Mouse (Mus musculus) lung, adult 2 months (tissue): ENCODE measurements at regions not wholly inside any gene's neighbourhood (a gene's known extent, or its start where the extent isn't known, plus 50 kb on each side); places are given as distances from the start of the nearest gene placed in this dataset.

Source experiments
- CTCF ChIP-seq: fragments of 200-500 bp; IDR thresholded peaks from 2 replicates; pipeline ENCODE4 v1.5.1; 2011; ENCODE audit warnings: mild to moderate bottlenecking, low read length, control low read depth; ENCODE audit not compliant: insufficient read depth
- POLR2A ChIP-seq: fragments of 200-500 bp; IDR thresholded peaks from 2 replicates; pipeline ENCODE4 v1.6.1; 2011; ENCODE audit warnings: low read depth, mild to moderate bottlenecking, control low read depth, low read length, borderline replicate concordance; ENCODE audit errors: extremely low read depth

DNA sequence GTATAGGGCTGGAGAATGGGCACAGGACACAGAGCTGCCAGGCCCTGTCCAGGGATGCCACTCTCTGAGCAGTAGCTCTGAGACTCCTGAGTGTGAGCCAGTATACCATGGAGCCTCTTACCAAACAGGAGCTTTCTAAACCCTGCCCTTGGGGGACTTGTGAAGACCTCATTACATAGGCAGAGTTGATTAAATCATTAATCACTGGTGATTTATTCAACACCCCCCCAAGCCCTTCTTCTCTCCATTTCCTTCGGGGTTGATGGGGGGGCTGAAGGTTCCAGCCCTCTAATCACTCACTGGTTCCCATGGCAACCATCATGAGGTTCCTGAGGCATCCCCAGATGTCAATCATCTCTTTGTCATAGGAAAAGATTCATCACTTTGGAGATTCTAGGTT is 81.0 kb upstream of the Plekha5 start:
- no peak for TF ChIP-seq CTCF
- TF ChIP-seq POLR2A, result no peak
